ENCODE assay signal across 9 mouse cellular contexts in genomic region chr19:7172051-7172866, GRCm38 (mm10). TPM values are rescaled to one million over a fixed set of nuclear protein-coding genes. Genes with fewer than 3 reads are reported as not detected.
A peak's percentile ranks its signal among the peaks of the same experiment; 100 is the strongest.
DNase-seq lines count a peak whose midpoint lies in the region; ATAC-seq lines count a peak whose summit lies in the region.
"Had no signal": no experiment of that assay in that cellular context is flagged by ENCODE, and none has a peak within 500 bp of the region (broad histone marks: within the 10 kb centered on the region; RNA-seq: fewer than 3 reads in every experiment).

No protein-coding gene starts in this region.

- peaks cover 24% of the 10 kb centered on the region for H3K4me1 ChIP-seq in heart, embryonic 11.5 days (ENCODE audit: control insufficient read depth, insufficient read depth, low read length)
- H3K4me1 ChIP-seq in embryonic facial prominence, embryonic 13.5 days: peaks cover 45% of the 10 kb centered on the region
- peaks cover 27% of the 10 kb centered on the region for H3K4me1 ChIP-seq in intestine, embryonic 16.5 days (ENCODE audit: control insufficient read depth, insufficient read depth, low read length)
- H3K4me1 ChIP-seq in limb, embryonic 13.5 days: peaks cover 51% of the 10 kb centered on the region

- no peaks in the 10 kb centered on the region for H3K36me3 ChIP-seq in heart, embryonic 11.5 days (ENCODE audit: control insufficient read depth, insufficient read depth, low read length)
- no peaks in the 10 kb centered on the region for H3K36me3 ChIP-seq in embryonic facial prominence, embryonic 13.5 days
- H3K36me3 ChIP-seq in intestine, embryonic 16.5 days (ENCODE audit: control insufficient read depth, insufficient read depth, low read length): no peaks in the 10 kb centered on the region
- H3K36me3 ChIP-seq in limb, embryonic 13.5 days: no peaks in the 10 kb centered on the region

- no peak overlapping the region for H3K4me3 ChIP-seq in heart, embryonic 11.5 days (ENCODE audit: low read depth, low read length)
- no peak overlapping the region for H3K4me3 ChIP-seq in embryonic facial prominence, embryonic 13.5 days
- H3K4me3 ChIP-seq in intestine, embryonic 16.5 days (ENCODE audit: low read length): no peak overlapping the region
- no peak overlapping the region for H3K4me3 ChIP-seq in limb, embryonic 13.5 days
- H3K4me3 ChIP-seq: myocyte had no signal

- no peak for DNase-seq in heart, adult 9 months (ENCODE audit: low spot score in 2 of 2)
- DNase-seq in neural tube, embryonic 10.5 days (ENCODE audit: extremely low spot score, low spot score): peak; percentile 71
- DNase-seq in spleen, adult 12 weeks (ENCODE audit: low spot score): no peak
- no peak for DNase-seq in adrenal gland, adult 2 months

- H3K27ac ChIP-seq in heart, embryonic 11.5 days (ENCODE audit: low read depth, low read length): no peak overlapping the region; the same call in 1 of the 2 replicates
- 0 out of 2 replicates have a peak overlapping the region, but pooled peaks have one; percentile 45 for H3K27ac ChIP-seq in embryonic facial prominence, embryonic 13.5 days
- no peak overlapping the region for H3K27ac ChIP-seq in intestine, embryonic 16.5 days (ENCODE audit: low read length)
- H3K27ac ChIP-seq in limb, embryonic 13.5 days: peak overlapping the region; percentile 39

- H3K9ac ChIP-seq in heart, embryonic 11.5 days (ENCODE audit: low read depth, low read length): no peak overlapping the region
- no peak overlapping the region for H3K9ac ChIP-seq in embryonic facial prominence, embryonic 13.5 days
- no peak overlapping the region for H3K9ac ChIP-seq in intestine, embryonic 16.5 days (ENCODE audit: low read depth, low read length)
- H3K9ac ChIP-seq in limb, embryonic 13.5 days: no peak overlapping the region

- 8% methylated on average over 13 of the region's 13 CpGs for WGBS in heart, embryonic 11.5 days (ENCODE audit: insufficient replicate concordance)
- WGBS in embryonic facial prominence, embryonic 13.5 days: 16% methylated on average over 13 of the region's 13 CpGs
- WGBS in intestine, embryonic 16.5 days: 22% methylated on average over 13 of the region's 13 CpGs
- 8% methylated on average over 12 of the region's 13 CpGs for WGBS in limb, embryonic 13.5 days

- no peak; the same call in 1 of the 2 replicates for ATAC-seq in heart, embryonic 11.5 days (replicated peaks; ENCODE audit: insufficient number of reproducible peaks, low FRiP score, low TSS enrichment)
- ATAC-seq in embryonic facial prominence, embryonic 13.5 days (ENCODE audit: insufficient number of reproducible peaks, insufficient read depth, low FRiP score, low TSS enrichment, low read depth): peak; percentile 88
- peak; percentile 76 for ATAC-seq in intestine, embryonic 16.5 days
- peak; percentile 83 for ATAC-seq in limb, embryonic 13.5 days (ENCODE audit: low FRiP score, low read depth)

- H3K4me2 ChIP-seq in heart, embryonic 11.5 days: peak overlapping the region; percentile 33; the same call in 1 of the 2 replicates
- H3K4me2 ChIP-seq in embryonic facial prominence, embryonic 13.5 days: peak overlapping the region; percentile 16
- H3K4me2 ChIP-seq in intestine, embryonic 16.5 days (ENCODE audit: low read depth, low read length): no peak overlapping the region
- peak overlapping the region; percentile 21 for H3K4me2 ChIP-seq in limb, embryonic 13.5 days (replicated peaks)

- H3K27me3 ChIP-seq in heart, embryonic 11.5 days (ENCODE audit: control insufficient read depth, insufficient read depth, low read length): peaks cover 18% of the 10 kb centered on the region
- H3K27me3 ChIP-seq in embryonic facial prominence, embryonic 13.5 days: peaks cover 21% of the 10 kb centered on the region
- H3K27me3 ChIP-seq in intestine, embryonic 16.5 days (replicated peaks; ENCODE audit: control insufficient read depth, insufficient read depth, low read length): peaks cover 8% of the 10 kb centered on the region
- H3K27me3 ChIP-seq in limb, embryonic 13.5 days: peaks cover 25% of the 10 kb centered on the region

- H3K9me3 ChIP-seq in heart, embryonic 11.5 days (replicated peaks; ENCODE audit: control insufficient read depth, low read length): no peaks in the 10 kb centered on the region
- no peaks in the 10 kb centered on the region for H3K9me3 ChIP-seq in embryonic facial prominence, embryonic 13.5 days
- H3K9me3 ChIP-seq in intestine, embryonic 16.5 days (ENCODE audit: control insufficient read depth, low read length): no peaks in the 10 kb centered on the region
- H3K9me3 ChIP-seq in limb, embryonic 13.5 days: no peaks in the 10 kb centered on the region

RNA-seq across cellular contexts. Expression of gene Otub1, which starts 33.9 kb away (rescaled TPM):
- polyA plus RNA-seq in heart, embryonic 11.5 days (2014; fragmentation: Nextera tagmentation; extraction: Ambion mirVana): 172 and 186 TPM in 2 replicates
- 205 and 228 TPM in 2 replicates for polyA plus RNA-seq in embryonic facial prominence, embryonic 13.5 days (2015; fragmentation: Nextera tagmentation; extraction: Ambion mirVana)
- 162 and 166 TPM in 2 replicates for polyA plus RNA-seq in intestine, embryonic 16.5 days (2015; fragmentation: Nextera tagmentation; extraction: Ambion mirVana)
- 226 and 229 TPM in 2 replicates for polyA plus RNA-seq in limb, embryonic 13.5 days (2015; fragmentation: Nextera tagmentation; extraction: Ambion mirVana)
- 100 to 1,000 TPM; 130 to 138 TPM for total RNA-seq in adrenal gland, adult 2 months (2021)
- 139 and 141 TPM in 2 replicates for polyA plus RNA-seq in adrenal gland, adult 2 months (2012; rRNA removed)

RNA-seq across cellular contexts. Expression of gene Cox8a, which starts 45.2 kb away (rescaled TPM):
- 1,752 and 1,771 TPM in 2 replicates for polyA plus RNA-seq in heart, embryonic 11.5 days (2014; fragmentation: Nextera tagmentation; extraction: Ambion mirVana)
- 789 and 891 TPM in 2 replicates for polyA plus RNA-seq in embryonic facial prominence, embryonic 13.5 days (2015; fragmentation: Nextera tagmentation; extraction: Ambion mirVana)
- polyA plus RNA-seq in intestine, embryonic 16.5 days (2015; fragmentation: Nextera tagmentation; extraction: Ambion mirVana): 1,467 and 1,508 TPM in 2 replicates
- polyA plus RNA-seq in limb, embryonic 13.5 days (2015; fragmentation: Nextera tagmentation; extraction: Ambion mirVana): 734 and 747 TPM in 2 replicates
- total RNA-seq in adrenal gland, adult 2 months (2021): 1,000 to 10,000 TPM; 1,087 to 1,191 TPM
- polyA plus RNA-seq in adrenal gland, adult 2 months (2012; rRNA removed): 2,774 and 3,841 TPM in 2 replicates

Comparison
In these comparisons a context has a peak if more than half of its experiments do, and no peak if none do; other contexts are left out.
1. H3K27ac ChIP-seq: peak in embryonic facial prominence, embryonic 13.5 days (single experiment) and limb, embryonic 13.5 days (single experiment); none in heart, embryonic 11.5 days (single experiment) and intestine, embryonic 16.5 days (single experiment).